Mouse (Mus musculus): ENCODE results near the gene Rrp7a. TPM values are rescaled to one million over a fixed set of nuclear protein-coding genes. Genes with fewer than 3 reads are reported as not detected.
A peak's percentile ranks its signal among the peaks of the same experiment; 100 is the strongest.

Rrp7a gene
- polyA plus RNA-seq (2014; fragmentation: Nextera tagmentation; extraction: Ambion mirVana): 34.9 and 42.7 TPM in 2 replicates

DNA sequence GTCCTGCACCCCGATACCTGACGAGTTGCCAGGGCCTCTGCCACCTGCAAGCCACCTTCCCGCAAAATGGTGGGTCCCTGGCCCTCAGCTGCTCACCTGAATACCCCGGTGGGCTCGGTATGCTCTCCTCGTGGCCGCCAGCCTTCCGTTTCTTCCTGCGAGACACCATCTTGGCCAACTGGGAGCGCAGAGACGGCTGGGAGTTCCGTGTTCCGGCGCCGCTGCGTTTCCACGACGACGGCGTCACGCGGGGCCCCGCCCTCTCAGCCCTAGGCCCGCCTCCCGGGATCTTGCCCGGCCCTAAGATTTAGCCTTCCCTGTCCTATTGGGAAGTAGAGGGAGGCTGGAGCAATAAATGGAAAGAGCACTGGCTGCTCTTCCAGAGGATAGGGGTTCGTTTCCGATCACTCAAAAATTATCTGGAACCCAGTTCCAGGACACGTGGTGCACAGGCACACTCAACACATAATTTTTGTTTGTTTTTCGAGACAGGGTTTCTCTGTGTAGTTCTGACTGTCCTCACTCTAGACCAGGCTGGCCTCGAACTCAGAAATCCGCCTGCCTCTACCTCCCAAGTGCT lies at the start of gene Rrp7a:
Gene Rrp7a (minus strand): TSS at position 236 of the 580 bp plus-strand sequence.
- no peaks in the 10 kb centered on the region for H3K27me3 ChIP-seq (ENCODE audit: control insufficient read depth, insufficient read depth, low read length)
- H3K27ac ChIP-seq (ENCODE audit: low read depth, low read length): peak within 1 kb of the TSS; percentile 68; the same call in 1 of the 2 replicates
- H3K36me3 ChIP-seq (ENCODE audit: control insufficient read depth, insufficient read depth, low read length): peaks cover 12% of the 10 kb centered on the region; the same call in 1 of the 2 replicates
- H3K9me3 ChIP-seq (replicated peaks; ENCODE audit: control insufficient read depth, low read length): no peaks in the 10 kb centered on the region
- H3K9ac ChIP-seq (ENCODE audit: low read depth, low read length): peak within 1 kb of the TSS; percentile 82
- H3K4me3 ChIP-seq (ENCODE audit: low read depth, low read length): peak within 1 kb of the TSS; percentile 94
- ATAC-seq (replicated peaks; ENCODE audit: insufficient number of reproducible peaks, low FRiP score, low TSS enrichment): peak; percentile 80
- WGBS (ENCODE audit: insufficient replicate concordance): 8% methylated on average over 32 of the region's 32 CpGs
- peak within 1 kb of the TSS; percentile 84 for H3K4me2 ChIP-seq
- H3K4me1 ChIP-seq (ENCODE audit: control insufficient read depth, insufficient read depth, low read length): peaks cover 8% of the 10 kb centered on the region

DNA sequence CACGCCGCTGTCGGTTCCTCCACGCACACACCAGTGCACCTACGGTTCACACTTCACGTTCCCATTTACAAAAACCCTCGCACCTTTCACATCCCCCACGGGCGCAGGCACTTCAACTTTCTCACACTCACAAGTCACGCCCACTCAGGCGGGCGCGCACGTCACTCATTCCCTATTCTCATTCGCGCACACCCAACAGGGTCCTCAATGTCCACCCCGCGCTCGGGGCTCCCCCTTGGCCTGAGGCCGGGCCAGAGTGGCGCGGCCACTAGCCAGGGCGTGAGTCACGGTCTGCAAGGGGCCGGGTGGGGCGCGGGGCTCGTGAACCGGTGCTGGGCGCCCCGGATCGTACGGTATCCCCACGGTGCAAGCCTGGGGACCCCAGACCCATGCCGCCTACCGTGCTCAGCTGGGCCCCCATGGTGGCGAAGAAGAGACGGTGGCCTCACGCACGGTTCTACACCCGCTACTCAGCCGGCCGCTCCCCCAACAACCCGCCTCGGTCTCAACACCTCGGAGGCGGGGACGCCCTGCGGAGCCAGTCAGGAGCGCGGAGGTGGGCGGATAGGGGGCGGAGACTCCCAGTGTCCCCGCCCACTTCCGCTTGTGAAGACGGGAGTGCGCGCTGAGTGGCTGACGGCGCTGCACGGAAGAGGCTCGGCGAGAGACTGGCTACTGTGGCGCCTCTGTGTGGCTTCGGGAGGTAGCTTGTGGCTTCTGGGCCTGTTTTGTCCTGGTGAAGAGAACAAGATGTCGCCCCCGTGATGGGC lies 49.3 kb upstream of the Rrp7a start:
- no peaks in the 10 kb centered on the region for H3K27me3 ChIP-seq (ENCODE audit: control insufficient read depth, insufficient read depth, low read length)
- peaks cover 27% of the 10 kb centered on the region for H3K4me1 ChIP-seq (ENCODE audit: control insufficient read depth, insufficient read depth, low read length)
- H3K9ac ChIP-seq (ENCODE audit: low read depth, low read length): peak overlapping the region; percentile 81
- peak overlapping the region; percentile 84 for H3K27ac ChIP-seq (ENCODE audit: low read depth, low read length)
- no peaks in the 10 kb centered on the region for H3K36me3 ChIP-seq (ENCODE audit: control insufficient read depth, insufficient read depth, low read length)
- H3K4me3 ChIP-seq (ENCODE audit: low read depth, low read length): peak overlapping the region; percentile 77
- WGBS (ENCODE audit: insufficient replicate concordance): under 1% methylated on average over 67 of the region's 67 CpGs
- ATAC-seq (replicated peaks; ENCODE audit: insufficient number of reproducible peaks, low FRiP score, low TSS enrichment): peak; percentile 95
- H3K4me2 ChIP-seq: peak overlapping the region; percentile 80
- H3K9me3 ChIP-seq (replicated peaks; ENCODE audit: control insufficient read depth, low read length): no peaks in the 10 kb centered on the region

DNA sequence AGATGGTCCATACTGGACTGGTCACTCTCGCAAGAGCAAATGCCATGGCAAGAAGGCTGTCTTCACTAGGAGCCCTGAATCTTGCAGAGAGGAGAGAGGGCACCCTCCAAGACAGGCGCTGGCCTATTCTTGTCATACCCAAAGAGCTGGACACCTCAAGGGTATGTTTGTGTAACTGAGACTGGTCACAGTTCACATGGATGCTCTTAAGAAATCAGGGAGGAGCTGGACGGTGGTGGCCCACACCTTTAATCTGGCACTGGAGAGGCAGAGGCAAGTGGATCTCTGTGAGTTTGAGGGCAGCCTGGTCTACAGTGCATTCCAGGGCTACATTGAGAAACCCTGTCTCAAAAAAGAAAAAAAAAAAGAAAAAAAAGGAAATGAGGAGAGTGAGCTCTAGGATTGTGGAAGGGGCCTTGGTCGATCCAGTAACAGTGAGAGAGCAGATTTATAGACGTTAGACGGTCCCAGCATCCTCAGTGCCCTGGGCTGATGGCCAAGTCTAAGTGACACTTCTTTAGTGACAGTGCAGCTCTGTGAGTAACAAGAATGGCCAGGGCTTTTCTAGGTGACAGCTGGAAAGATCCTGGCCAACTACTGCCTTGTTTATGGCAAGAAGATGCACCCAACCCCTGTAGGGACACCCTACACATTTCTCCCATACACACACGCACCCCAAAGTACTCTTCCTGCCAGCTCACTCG lies 48.5 kb upstream of the Rrp7a start:
- peak overlapping the region; percentile 77 for H3K4me3 ChIP-seq (ENCODE audit: low read depth, low read length)
- peak overlapping the region; percentile 80 for H3K4me2 ChIP-seq
- H3K9me3 ChIP-seq (replicated peaks; ENCODE audit: control insufficient read depth, low read length): no peaks in the 10 kb centered on the region
- peak overlapping the region; percentile 84 for H3K27ac ChIP-seq (ENCODE audit: low read depth, low read length)
- H3K9ac ChIP-seq (ENCODE audit: low read depth, low read length): peak overlapping the region; percentile 81
- H3K4me1 ChIP-seq (ENCODE audit: control insufficient read depth, insufficient read depth, low read length): peaks cover 33% of the 10 kb centered on the region
- ATAC-seq (replicated peaks; ENCODE audit: insufficient number of reproducible peaks, low FRiP score, low TSS enrichment): no peak
- no peaks in the 10 kb centered on the region for H3K36me3 ChIP-seq (ENCODE audit: control insufficient read depth, insufficient read depth, low read length)
- no peaks in the 10 kb centered on the region for H3K27me3 ChIP-seq (ENCODE audit: control insufficient read depth, insufficient read depth, low read length)
- 47% methylated on average over 8 of the region's 8 CpGs for WGBS (ENCODE audit: insufficient replicate concordance)

DNA sequence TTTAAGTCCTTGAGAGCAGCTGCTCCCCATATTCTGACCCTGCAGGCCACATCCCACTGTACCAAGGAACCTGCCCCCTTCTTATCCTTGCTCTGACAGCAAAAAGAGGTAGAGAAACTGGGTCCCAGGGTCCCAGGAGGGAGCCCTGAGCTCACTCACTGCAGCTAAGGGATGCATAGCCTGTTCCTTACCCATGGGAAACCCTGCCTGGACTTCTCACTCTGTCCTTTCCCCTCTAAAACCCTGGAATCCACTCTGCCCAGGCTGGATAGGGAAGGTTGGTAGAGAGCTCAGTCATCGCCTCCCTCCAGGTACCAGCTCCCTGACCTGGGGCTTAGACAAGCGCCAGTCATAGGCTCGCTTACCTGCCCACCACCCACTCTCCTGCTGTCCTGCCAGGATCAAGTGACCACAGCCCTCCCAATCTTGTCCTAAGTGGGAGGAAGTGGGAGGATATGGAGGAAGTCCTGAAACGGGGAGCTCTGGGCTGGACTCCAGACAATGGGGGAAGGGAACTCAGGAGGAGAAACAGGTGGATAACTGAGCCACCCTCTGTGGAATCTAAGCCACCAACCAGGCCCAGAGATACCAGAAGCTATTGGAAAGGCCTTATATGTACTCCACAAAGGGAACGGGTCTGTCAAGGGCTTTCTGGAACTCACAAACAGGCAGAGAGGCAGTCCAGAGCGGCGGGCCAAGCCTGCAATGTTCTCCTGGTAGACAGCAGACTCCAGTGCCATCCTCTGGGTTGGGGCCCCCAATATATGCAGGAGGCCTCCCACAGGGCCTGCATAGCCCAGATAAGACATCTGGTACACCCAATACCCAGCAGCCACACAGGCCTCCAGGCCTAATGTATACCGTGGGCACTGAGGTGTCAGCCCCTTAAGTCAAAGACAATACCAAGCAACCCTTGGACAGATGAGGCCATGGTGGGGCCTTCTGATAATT lies 47.4 kb upstream of the Rrp7a start:
- Histone ChIP-seq H3K36me3 (ENCODE audit: control insufficient read depth, insufficient read depth, low read length) (no peaks in the 10 kb centered on the region), H3K27me3 (ENCODE audit: control insufficient read depth, insufficient read depth, low read length) (no peaks in the 10 kb centered on the region), H3K4me2 (peak overlapping the region; percentile 80), H3K27ac (ENCODE audit: low read depth, low read length) (no peak overlapping the region), H3K9ac (ENCODE audit: low read depth, low read length) (peak overlapping the region; percentile 34; the same call in 1 of the 2 replicates), H3K4me3 (ENCODE audit: low read depth, low read length) (peak overlapping the region; percentile 31), H3K9me3 (replicated peaks; ENCODE audit: control insufficient read depth, low read length) (no peaks in the 10 kb centered on the region), H3K4me1 (ENCODE audit: control insufficient read depth, insufficient read depth, low read length) (peaks cover 36% of the 10 kb centered on the region)
- peak; percentile 53; the same call in 1 of the 2 replicates for ATAC-seq (replicated peaks; ENCODE audit: insufficient number of reproducible peaks, low FRiP score, low TSS enrichment)
- 70% methylated on average over 8 of the region's 8 CpGs for WGBS (ENCODE audit: insufficient replicate concordance)

DNA sequence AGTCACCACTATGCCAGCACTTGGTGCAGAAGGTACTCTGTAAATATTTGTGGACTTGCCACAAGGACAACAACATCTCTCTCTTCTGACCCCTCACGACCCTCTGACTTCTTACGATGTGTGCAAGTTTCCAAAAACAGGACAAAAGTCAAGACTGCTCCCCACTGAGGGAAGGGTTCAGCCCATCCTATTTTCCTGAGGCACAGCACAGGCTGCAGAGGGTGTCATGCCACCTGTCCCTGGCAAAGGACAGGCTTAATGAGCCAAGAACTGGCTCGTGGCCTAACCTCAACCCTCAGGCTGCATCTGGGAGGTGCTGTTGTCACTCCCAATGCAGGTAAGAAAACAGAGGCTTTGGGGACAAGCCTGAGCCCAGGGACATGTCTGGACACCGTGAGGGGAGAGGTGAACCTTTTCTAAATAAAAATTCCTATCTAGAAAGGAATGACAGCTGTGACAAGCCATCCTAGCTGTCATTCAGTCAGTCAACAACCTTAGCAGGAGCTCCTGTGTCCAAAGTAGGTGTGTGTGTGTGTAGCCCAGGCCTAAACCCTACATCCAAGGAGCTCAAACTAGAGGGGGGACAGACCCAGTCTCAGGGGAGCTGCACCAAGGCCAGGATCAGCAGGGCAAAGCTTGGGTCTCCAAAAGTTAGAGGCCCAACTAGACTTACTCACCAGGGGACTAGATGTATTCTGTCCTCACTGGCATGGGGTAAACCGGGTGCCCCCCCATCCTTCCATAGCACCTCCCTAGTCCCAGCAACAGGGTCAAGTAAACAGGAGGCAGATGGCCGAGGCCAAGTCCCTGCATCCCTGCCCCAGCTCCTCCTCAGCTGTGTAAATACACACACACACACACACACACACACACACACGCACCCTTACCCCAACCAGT lies 46.5 kb upstream of the Rrp7a start:
- Histone ChIP-seq H3K4me2 (peak overlapping the region; percentile 80), H3K4me1 (ENCODE audit: control insufficient read depth, insufficient read depth, low read length) (peaks cover 39% of the 10 kb centered on the region), H3K27ac (ENCODE audit: low read depth, low read length) (no peak overlapping the region), H3K27me3 (ENCODE audit: control insufficient read depth, insufficient read depth, low read length) (no peaks in the 10 kb centered on the region), H3K36me3 (ENCODE audit: control insufficient read depth, insufficient read depth, low read length) (no peaks in the 10 kb centered on the region), H3K9ac (ENCODE audit: low read depth, low read length) (peak overlapping the region; percentile 34; the same call in 1 of the 2 replicates), H3K4me3 (ENCODE audit: low read depth, low read length) (peak overlapping the region; percentile 31), H3K9me3 (replicated peaks; ENCODE audit: control insufficient read depth, low read length) (no peaks in the 10 kb centered on the region)
- ATAC-seq (replicated peaks; ENCODE audit: insufficient number of reproducible peaks, low FRiP score, low TSS enrichment): no peak
- 67% methylated on average over 7 of the region's 7 CpGs for WGBS (ENCODE audit: insufficient replicate concordance)

DNA sequence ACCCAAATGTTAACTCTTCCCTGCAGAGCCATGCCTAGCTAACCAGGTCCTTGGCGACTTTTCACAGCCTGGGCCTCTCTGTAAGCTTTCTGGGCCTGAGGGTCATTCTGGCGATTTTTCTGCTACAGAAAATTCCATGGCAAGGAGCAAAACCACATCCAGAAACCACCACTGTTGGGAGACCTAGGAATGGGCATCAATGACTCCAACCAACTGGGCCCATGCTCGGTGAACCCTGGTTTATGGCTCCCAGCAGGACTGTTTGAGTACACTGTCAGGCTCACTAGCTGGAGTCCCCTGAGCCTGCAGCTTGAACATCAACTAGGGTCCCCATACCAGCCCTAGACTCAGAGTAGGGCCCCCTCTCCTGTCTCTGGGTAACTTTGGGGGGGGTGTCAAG lies 45.7 kb upstream of the Rrp7a start:
- no peak for ATAC-seq (replicated peaks; ENCODE audit: insufficient number of reproducible peaks, low FRiP score, low TSS enrichment)
- WGBS (ENCODE audit: insufficient replicate concordance): 70% methylated on average over 3 of the region's 3 CpGs
- H3K4me1 ChIP-seq (ENCODE audit: control insufficient read depth, insufficient read depth, low read length): peaks cover 39% of the 10 kb centered on the region
- no peak overlapping the region for H3K4me2 ChIP-seq
- no peaks in the 10 kb centered on the region for H3K9me3 ChIP-seq (replicated peaks; ENCODE audit: control insufficient read depth, low read length)
- no peaks in the 10 kb centered on the region for H3K36me3 ChIP-seq (ENCODE audit: control insufficient read depth, insufficient read depth, low read length)
- no peaks in the 10 kb centered on the region for H3K27me3 ChIP-seq (ENCODE audit: control insufficient read depth, insufficient read depth, low read length)
- H3K27ac ChIP-seq (ENCODE audit: low read depth, low read length): no peak overlapping the region
- H3K9ac ChIP-seq (ENCODE audit: low read depth, low read length): no peak overlapping the region
- H3K4me3 ChIP-seq (ENCODE audit: low read depth, low read length): no peak overlapping the region

DNA sequence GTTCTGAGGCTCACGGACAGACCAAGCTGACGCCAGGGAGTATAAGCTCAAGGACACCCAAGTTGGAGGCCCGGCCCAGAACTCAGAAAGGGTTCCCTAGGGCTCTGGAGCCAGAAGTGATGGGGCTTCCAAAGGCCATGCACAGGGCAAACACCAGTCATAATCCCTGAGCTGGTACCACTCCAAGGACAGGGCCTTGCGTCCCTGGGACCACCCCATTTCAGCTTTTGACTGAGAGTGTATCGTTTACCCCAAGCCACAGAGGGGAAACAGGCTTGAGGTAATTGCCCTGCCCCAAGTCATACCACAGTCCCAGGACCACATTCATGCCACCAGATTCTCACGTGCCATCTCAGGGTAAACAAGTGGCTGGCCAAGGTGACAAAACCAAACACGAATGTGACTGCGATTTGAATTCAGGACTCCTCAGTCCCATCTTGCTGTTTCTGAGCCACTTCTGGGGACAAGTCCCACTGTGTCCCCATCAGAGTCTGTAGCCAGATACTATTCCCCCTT lies 45.0 kb upstream of the Rrp7a start:
- H3K4me1 ChIP-seq (ENCODE audit: control insufficient read depth, insufficient read depth, low read length): peaks cover 33% of the 10 kb centered on the region
- 87% methylated on average over 8 of the region's 8 CpGs for WGBS (ENCODE audit: insufficient replicate concordance)
- no peak for ATAC-seq (replicated peaks; ENCODE audit: insufficient number of reproducible peaks, low FRiP score, low TSS enrichment)

More for the DNA sequence above, 45.0 kb upstream of the Rrp7a start:
- Histone ChIP-seq H3K27me3 (ENCODE audit: control insufficient read depth, insufficient read depth, low read length) (no peaks in the 10 kb centered on the region), H3K27ac (ENCODE audit: low read depth, low read length) (no peak overlapping the region), H3K4me2 (no peak overlapping the region), H3K9ac (ENCODE audit: low read depth, low read length) (no peak overlapping the region), H3K4me3 (ENCODE audit: low read depth, low read length) (no peak overlapping the region), H3K36me3 (ENCODE audit: control insufficient read depth, insufficient read depth, low read length) (no peaks in the 10 kb centered on the region), H3K9me3 (replicated peaks; ENCODE audit: control insufficient read depth, low read length) (no peaks in the 10 kb centered on the region)
